Mouse (Mus musculus): ENCODE data around the gene Mad2l2.

- TF ChIP-seq POLR2A (IDR thresholded peaks at IDR 0.05; ENCODE audit: borderline replicate concordance, extremely low read depth, insufficient read depth, insufficient read length, poor library complexity, severe bottlenecking): no peak
- TF ChIP-seq CTCF (IDR thresholded peaks at IDR 0.05; ENCODE audit: borderline replicate concordance, extremely low read depth, insufficient read depth, insufficient read length): no peak
Measured at GRCm38 (mm10) chr4:148121362-148121761, 8.8 kb upstream of the Mad2l2 start.
